Mouse (Mus musculus): ENCODE data around the gene Gse1.

- no peak for TF ChIP-seq MAX (IDR thresholded peaks at IDR 0.05; ENCODE audit: low read depth)
- TF ChIP-seq USF1 (IDR thresholded peaks at IDR 0.05; ENCODE audit: low read depth): no peak
- no peak for TF ChIP-seq POLR2A (IDR thresholded peaks at IDR 0.05; ENCODE audit: insufficient read length, low read depth)
- TF ChIP-seq POLR2AphosphoS2 (IDR thresholded peaks at IDR 0.05; ENCODE audit: insufficient read length, low read depth): no peak
- no peak for TF ChIP-seq TCF12 (IDR thresholded peaks at IDR 0.05; ENCODE audit: insufficient read depth, poor library complexity, severe bottlenecking)
- TF ChIP-seq MYOG (IDR thresholded peaks at IDR 0.05; ENCODE audit: control insufficient read depth in 1 of 3, insufficient read depth in 1 of 3, insufficient read length in 2 of 3, low read depth in 2 of 3): no peak
- no peak for TF ChIP-seq CEBPB (IDR thresholded peaks at IDR 0.05; ENCODE audit: insufficient read depth, poor library complexity, severe bottlenecking)
- TF ChIP-seq REST (IDR thresholded peaks at IDR 0.05; ENCODE audit: insufficient read depth, insufficient read length): no peak
Observed at GRCm38 (mm10) chr8:120324555-120324954, 96.3 kb downstream of the Gse1 start.

All from myocyte (in vitro differentiated cells).